ENCODE assay signal across 10 mouse cellular contexts in the genomic region with DNA sequence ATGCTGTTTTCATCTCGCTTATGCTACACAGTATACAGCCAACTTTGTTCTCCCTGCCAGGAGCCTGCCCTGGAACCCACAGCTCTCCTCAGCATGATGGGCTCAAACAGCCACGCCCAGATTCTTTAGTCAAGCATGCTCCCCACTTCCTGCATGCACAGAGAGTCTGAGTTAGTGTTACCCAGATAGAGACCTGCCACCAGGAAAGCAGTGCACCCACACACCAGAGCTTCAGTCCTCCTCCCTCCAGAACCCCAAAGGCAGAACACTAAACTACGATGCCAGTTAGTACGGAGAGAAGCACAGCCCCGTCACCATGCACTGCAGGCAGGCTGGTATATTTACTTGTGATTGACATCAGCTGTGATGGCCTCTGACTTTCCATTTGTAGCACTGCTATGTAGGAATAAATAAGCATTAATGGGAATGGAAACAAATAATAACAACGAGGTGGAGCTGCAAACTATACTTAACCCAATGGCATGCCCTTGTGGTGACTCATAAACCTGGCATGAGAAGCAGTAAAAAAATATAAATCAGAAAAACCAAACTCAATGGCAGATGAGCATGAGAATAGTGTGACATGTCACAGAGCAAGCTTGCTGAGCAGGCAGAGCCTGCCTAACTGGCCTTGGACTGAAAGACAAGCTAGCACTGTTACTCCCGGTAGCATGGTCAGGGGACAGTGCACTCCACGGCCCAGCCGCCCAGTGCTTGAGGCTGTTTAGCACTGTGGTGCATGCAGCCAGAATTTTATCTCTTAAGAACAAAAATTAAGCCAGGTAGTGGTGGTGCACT. TPM values are rescaled to one million over a fixed set of nuclear protein-coding genes. Genes with fewer than 3 reads are reported as not detected.
DNase-seq lines count a peak whose midpoint lies in the region; ATAC-seq and TF ChIP-seq lines count a peak whose summit lies in the region.
"Had no signal": no experiment of that assay in that cellular context is flagged by ENCODE, and none has a peak within 500 bp of the region (broad histone marks: within the 10 kb centered on the region; RNA-seq: fewer than 3 reads in every experiment).

No protein-coding gene starts in this region.

- no peak for TF ChIP-seq EP300 in heart, postnatal 0 days (IDR thresholded peaks at IDR 0.05; ENCODE audit: low read depth)
- TF ChIP-seq EP300 in stomach, postnatal 0 days (optimal IDR thresholded peaks at IDR 0.05): no peak

- no peak overlapping the region for H3K4me2 ChIP-seq in heart, postnatal 0 days (ENCODE audit: low read depth, low read length)
- H3K4me2 ChIP-seq in liver, embryonic 13.5 days: peak overlapping the region; percentile 34; the same call in 1 of the 2 replicates
- no peak overlapping the region for H3K4me2 ChIP-seq in stomach, postnatal 0 days (replicated peaks; ENCODE audit: low read depth)
- no peak overlapping the region for H3K4me2 ChIP-seq in hindbrain, embryonic 14.5 days (replicated peaks)

- H3K27me3 ChIP-seq in heart, postnatal 0 days (ENCODE audit: control insufficient read depth, insufficient read depth, low read length): no peaks in the 10 kb centered on the region
- H3K27me3 ChIP-seq in heart, embryonic 10.5 days (ENCODE audit: insufficient read depth, poor library complexity, severe bottlenecking): no peaks in the 10 kb centered on the region
- H3K27me3 ChIP-seq in Patski: no peaks in the 10 kb centered on the region
- H3K27me3 ChIP-seq in liver, embryonic 13.5 days: no peaks in the 10 kb centered on the region
- no peaks in the 10 kb centered on the region for H3K27me3 ChIP-seq in stomach, postnatal 0 days (ENCODE audit: control insufficient read depth, insufficient read depth, low read length)
- H3K27me3 ChIP-seq in hindbrain, embryonic 14.5 days (ENCODE audit: control insufficient read depth, insufficient read depth, low read length): no peaks in the 10 kb centered on the region

- CTCF ChIA-PET in Patski (lab: Charles Lee): interaction anchor here (0.8 to 3.3 kb wide), 6 partner anchors 10 to 213 kb away, joined by 3 to 10 read pairs (median 4); a partner anchor contains a TSS

- no peak overlapping the region for H3K27ac ChIP-seq in heart, postnatal 0 days (ENCODE audit: low read depth)
- no peak overlapping the region for H3K27ac ChIP-seq in heart, embryonic 10.5 days
- H3K27ac ChIP-seq in liver, embryonic 13.5 days: peak overlapping the region; percentile 88
- no peak overlapping the region for H3K27ac ChIP-seq in stomach, postnatal 0 days (replicated peaks)
- no peak overlapping the region for H3K27ac ChIP-seq in hindbrain, embryonic 14.5 days

- no peaks in the 10 kb centered on the region for H3K9me3 ChIP-seq in heart, postnatal 0 days (replicated peaks; ENCODE audit: control insufficient read depth, low read length)
- no peaks in the 10 kb centered on the region for H3K9me3 ChIP-seq in heart, embryonic 10.5 days
- no peaks in the 10 kb centered on the region for H3K9me3 ChIP-seq in liver, embryonic 13.5 days (replicated peaks)
- H3K9me3 ChIP-seq in stomach, postnatal 0 days (ENCODE audit: control insufficient read depth, low read length): no peaks in the 10 kb centered on the region
- no peaks in the 10 kb centered on the region for H3K9me3 ChIP-seq in hindbrain, embryonic 14.5 days (ENCODE audit: control insufficient read depth, low read length)

- no peak overlapping the region for H3K4me3 ChIP-seq in heart, postnatal 0 days (ENCODE audit: low read depth, low read length)
- no peak overlapping the region for H3K4me3 ChIP-seq in heart, embryonic 10.5 days
- no peak overlapping the region for H3K4me3 ChIP-seq in liver, embryonic 13.5 days (replicated peaks)
- no peak overlapping the region for H3K4me3 ChIP-seq in stomach, postnatal 0 days (ENCODE audit: low read depth, low read length)
- no peak overlapping the region for H3K4me3 ChIP-seq in hindbrain, embryonic 14.5 days (replicated peaks; ENCODE audit: low read length)

- TF ChIP-seq CTCF in heart, postnatal 0 days (IDR thresholded peaks at IDR 0.05; ENCODE audit: low read depth): no peak
- TF ChIP-seq CTCF in Patski (IDR thresholded peaks at IDR 0.05): no peak
- TF ChIP-seq CTCF in stomach, postnatal 0 days (IDR thresholded peaks at IDR 0.05; ENCODE audit: low read depth): no peak

- POLR2A ChIA-PET in Patski (lab: Charles Lee): no interaction called here

- DNase-seq in heart, postnatal 0 days (ENCODE audit: low spot score): peak; percentile 1
- DNase-seq in heart, embryonic 10.5 days (ENCODE audit: low spot score): no peak
- no peak for DNase-seq in Patski (ENCODE audit: low read depth, low spot score)
- no peak for DNase-seq in liver, embryonic 13.5 days
- no peak for DNase-seq in stomach, postnatal 0 days (ENCODE audit: low spot score)
- DNase-seq in hindbrain, embryonic 14.5 days (ENCODE audit: low spot score): no peak
- no peak for DNase-seq in right cerebral cortex, postnatal 25 days
- DNase-seq: cerebellum, adult 9-11 months; right cerebral cortex, adult 18-20 months had no signal

- H3K4me1 ChIP-seq in heart, postnatal 0 days (ENCODE audit: control insufficient read depth, insufficient read depth): peaks cover 6% of the 10 kb centered on the region; the same call in 1 of the 2 replicates
- peaks cover 11% of the 10 kb centered on the region; the same call in 1 of the 2 replicates for H3K4me1 ChIP-seq in heart, embryonic 10.5 days
- peaks cover 28% of the 10 kb centered on the region for H3K4me1 ChIP-seq in liver, embryonic 13.5 days (replicated peaks)
- H3K4me1 ChIP-seq in stomach, postnatal 0 days (replicated peaks; ENCODE audit: control insufficient read depth, insufficient read depth): no peaks in the 10 kb centered on the region
- H3K4me1 ChIP-seq in hindbrain, embryonic 14.5 days (replicated peaks; ENCODE audit: control insufficient read depth, insufficient read depth, low read length): no peaks in the 10 kb centered on the region

- 72% methylated on average over 9 of the region's 9 CpGs for WGBS in heart, postnatal 0 days
- 76% methylated on average over 9 of the region's 9 CpGs for WGBS in heart, embryonic 10.5 days
- 38% methylated on average over 9 of the region's 9 CpGs for WGBS in liver, embryonic 13.5 days (ENCODE audit: insufficient replicate concordance)
- 66% methylated on average over 9 of the region's 9 CpGs for WGBS in stomach, postnatal 0 days
- WGBS in hindbrain, embryonic 14.5 days: 92% methylated on average over 9 of the region's 9 CpGs

- no peak for ATAC-seq in heart, postnatal 0 days (ENCODE audit: insufficient read depth, low read depth)
- ATAC-seq in Patski: peak; percentile 59
- peak; percentile 76 for ATAC-seq in liver, embryonic 13.5 days (ENCODE audit: low read depth)
- ATAC-seq in stomach, postnatal 0 days (ENCODE audit: low FRiP score, low TSS enrichment): 0 out of 2 replicates have a peak, but pooled peaks have one; percentile 29
- no peak for ATAC-seq in hindbrain, embryonic 14.5 days (ENCODE audit: low FRiP score)
- ATAC-seq in cerebellum, adult (ENCODE audit: insufficient number of reproducible peaks, low FRiP score, low TSS enrichment): no peak

- H3K9ac ChIP-seq in heart, postnatal 0 days (replicated peaks; ENCODE audit: low read depth, low read length): no peak overlapping the region
- no peak overlapping the region; the same call in 1 of the 2 replicates for H3K9ac ChIP-seq in liver, embryonic 13.5 days
- no peak overlapping the region for H3K9ac ChIP-seq in stomach, postnatal 0 days (ENCODE audit: low read length)
- no peak overlapping the region for H3K9ac ChIP-seq in hindbrain, embryonic 14.5 days

- in situ Hi-C loops in Patski (cut with MboI; ENCODE audit: low pct_unique_long_range_greater_than_20kb): no loop called here

- peaks cover 40% of the 10 kb centered on the region for H3K36me3 ChIP-seq in heart, postnatal 0 days (replicated peaks; ENCODE audit: control insufficient read depth, insufficient read depth, low read length)
- peaks cover 49% of the 10 kb centered on the region for H3K36me3 ChIP-seq in heart, embryonic 10.5 days
- peaks cover 55% of the 10 kb centered on the region for H3K36me3 ChIP-seq in liver, embryonic 13.5 days
- H3K36me3 ChIP-seq in stomach, postnatal 0 days (ENCODE audit: control insufficient read depth, insufficient read depth, low read length): peaks cover 16% of the 10 kb centered on the region
- H3K36me3 ChIP-seq in hindbrain, embryonic 14.5 days (replicated peaks; ENCODE audit: control insufficient read depth, insufficient read depth): peaks cover 42% of the 10 kb centered on the region

RNA-seq across cellular contexts. Expression of a gene that starts 26.9 kb away (rescaled TPM):
- total RNA-seq in heart, postnatal 0 days (2014; rRNA removed; ENCODE audit: low replicate concordance): 23.0 and 26.1 TPM in 2 replicates
- 40.2 and 42.3 TPM in 2 replicates for polyA plus RNA-seq in heart, postnatal 0 days (2015; fragmentation: Nextera tagmentation; extraction: Ambion mirVana)
- 63.0 and 67.4 TPM in 2 replicates for polyA plus RNA-seq in heart, embryonic 10.5 days (2016; fragmentation: Nextera tagmentation; extraction: Ambion mirVana)
- polyA plus RNA-seq in Patski (2021): 75.2 TPM
- 34.8 and 41.5 TPM in 2 replicates for polyA plus RNA-seq in liver, embryonic 13.5 days (2015; fragmentation: Nextera tagmentation; extraction: Ambion mirVana)
- polyA plus RNA-seq in stomach, postnatal 0 days (2015; fragmentation: Nextera tagmentation; extraction: Ambion mirVana): 65.0 and 66.3 TPM in 2 replicates
- polyA plus RNA-seq in hindbrain, embryonic 14.5 days (2014; fragmentation: Nextera tagmentation; extraction: Ambion mirVana): 63.8 and 71.3 TPM in 2 replicates

RNA-seq across cellular contexts. Expression of a gene that starts 37.3 kb away (rescaled TPM):
- 5.0 and 11.2 TPM in 2 replicates for total RNA-seq in heart, postnatal 0 days (2014; rRNA removed; ENCODE audit: low replicate concordance)
- polyA plus RNA-seq in heart, postnatal 0 days (2015; fragmentation: Nextera tagmentation; extraction: Ambion mirVana): 6.8 and 7.2 TPM in 2 replicates
- polyA plus RNA-seq in heart, embryonic 10.5 days (2016; fragmentation: Nextera tagmentation; extraction: Ambion mirVana): 6.7 and 21.0 TPM in 2 replicates
- polyA plus RNA-seq in Patski (2021): 0.32 TPM
- 1.7 and 2.0 TPM in 2 replicates for polyA plus RNA-seq in liver, embryonic 13.5 days (2015; fragmentation: Nextera tagmentation; extraction: Ambion mirVana)
- polyA plus RNA-seq in stomach, postnatal 0 days (2015; fragmentation: Nextera tagmentation; extraction: Ambion mirVana): 22.9 and 25.8 TPM in 2 replicates
- 8.8 and 9.0 TPM in 2 replicates for polyA plus RNA-seq in hindbrain, embryonic 14.5 days (2014; fragmentation: Nextera tagmentation; extraction: Ambion mirVana)

Comparison
In these comparisons a context has a peak if more than half of its experiments do, and no peak if none do; other contexts are left out.
1. ATAC-seq: peak in Patski (single experiment), liver, embryonic 13.5 days (single experiment) and stomach, postnatal 0 days (single experiment); none in heart, postnatal 0 days (single experiment), hindbrain, embryonic 14.5 days (single experiment) and cerebellum, adult (single experiment).